Mouse (Mus musculus) forebrain, embryonic 16.5 days (tissue): Measurements from ENCODE around the gene Pigs. TPM values are rescaled to one million over a fixed set of nuclear protein-coding genes. Genes with fewer than 3 reads are reported as not detected.

Source experiments
- ATAC-seq: fragments of 200-750 bp; cut with Nextera tagmentation; 2 replicates; pipeline ENCODE4 v1.8.0; 2017; ENCODE audit warnings: mild to moderate bottlenecking, moderate library complexity
- H3K27ac ChIP-seq: fragments of 300-500 bp; sonication (generic); 2 replicates; pipeline ENCODE4 v1.5.1; 2014; ENCODE audit warnings: low read length, control low read depth
- H3K27me3 ChIP-seq: fragments of 300-500 bp; sonication (generic); replicated peaks from 2 replicates; pipeline ENCODE4 v1.6.1; 2014; ENCODE audit warnings: low read length; ENCODE audit not compliant: control insufficient read depth, insufficient read depth
- H3K36me3 ChIP-seq: fragments of 300-500 bp; sonication (generic); 2 replicates; pipeline ENCODE4 v1.6.1; 2014; ENCODE audit not compliant: control insufficient read depth, insufficient read depth
- H3K4me1 ChIP-seq: fragments of 300-500 bp; sonication (generic); replicated peaks from 2 replicates; pipeline ENCODE4 v1.6.1; 2014; ENCODE audit warnings: low read length; ENCODE audit not compliant: control insufficient read depth, insufficient read depth
- H3K4me2 ChIP-seq: fragments of 300-500 bp; sonication (generic); 2 replicates; pipeline ENCODE4 v1.6.1; 2014; ENCODE audit warnings: mild to moderate bottlenecking, low read length, control low read depth
- H3K4me3 ChIP-seq: fragments of 300-500 bp; sonication (generic); replicated peaks from 2 replicates; pipeline ENCODE4 v1.5.1; 2014; ENCODE audit warnings: mild to moderate bottlenecking, low read length, control low read depth
- H3K9ac ChIP-seq: fragments of 300-500 bp; sonication (generic); replicated peaks from 2 replicates; pipeline ENCODE4 v1.6.1; 2014; ENCODE audit warnings: low read depth, low read length, control low read depth
- H3K9me3 ChIP-seq: fragments of 300-500 bp; sonication (generic); 2 replicates; pipeline ENCODE4 v1.6.1; 2016; ENCODE audit warnings: low read length; ENCODE audit not compliant: control insufficient read depth
- whole genome bisulfite sequencing: fragments of 180-500 bp; shearing (Covaris S2); extraction: QIAGEN DNeasy Blood & Tissue Kit; methylation state at CpG from one replicate; pipeline ENCODE4 v1.1.7; 2014; 5-methylcytosine and 5-hydroxymethylcytosine counted together
- polyA plus RNA-seq: library from polyadenylated mRNA; unstranded; fragments of >200 nt; fragmentation: Nextera tagmentation; extraction: Ambion mirVana; gene quantifications from 2 replicates; pipeline ENCODE4 v1.2.1, GENCODE M21; 2015

Gene Pigs
- polyA plus RNA-seq, 1 experiment from 2014 or later, result 61.4 TPM

GRCm38 (mm10) chr11:78310861-78311511 lies 17.2 kb upstream of the Pigs start:
- Histone ChIP-seq H3K4me3 (no peak overlapping the region), H3K36me3 (0 out of 2 replicates have a peak, but pooled peaks cover 3% of the 10 kb centered on the region), H3K9ac (no peak overlapping the region), H3K27me3 (no peaks in the 10 kb centered on the region), H3K9me3 (no peaks in the 10 kb centered on the region), H3K27ac (no peak overlapping the region), H3K4me1 (0 out of 2 replicates have a peak, but pooled peaks cover 3% of the 10 kb centered on the region), H3K4me2 (no peak overlapping the region)
- WGBS, result 90% methylated on average over 8 of the region's 8 CpGs
- ATAC-seq, result no peak

- Histone ChIP-seq H3K27me3 (no peaks in the 10 kb centered on the region), H3K36me3 (0 out of 2 replicates have a peak, but pooled peaks cover 6% of the 10 kb centered on the region)
Observed at GRCm38 (mm10) chr11:78313662-78314061, 14.6 kb upstream of the Pigs start.

GRCm38 (mm10) chr11:78318411-78318810 lies 9.8 kb upstream of the Pigs start:
- WGBS, result 36% methylated on average over 2 of the region's 2 CpGs
- no peaks in the 10 kb centered on the region for H3K9me3 ChIP-seq
- H3K36me3 ChIP-seq, result 0 out of 2 replicates have a peak, but pooled peaks cover 6% of the 10 kb centered on the region
- H3K4me2 ChIP-seq, result no peak overlapping the region
- no peak overlapping the region for H3K4me3 ChIP-seq
- ATAC-seq, result no peak
- H3K4me1 ChIP-seq, result peaks cover 14% of the 10 kb centered on the region
- no peaks in the 10 kb centered on the region for H3K27me3 ChIP-seq
- no peak overlapping the region for H3K9ac ChIP-seq
- H3K27ac ChIP-seq, result no peak overlapping the region

More at GRCm38 (mm10) chr11:78313662-78314061, 14.6 kb upstream of the Pigs start:
- Histone ChIP-seq H3K4me2 (no peak overlapping the region), H3K4me1 (no peaks in the 10 kb centered on the region), H3K9ac (no peak overlapping the region), H3K27ac (no peak overlapping the region), H3K9me3 (no peaks in the 10 kb centered on the region), H3K4me3 (no peak overlapping the region)
- 94% methylated on average over 2 of the region's 2 CpGs for WGBS
- ATAC-seq, result no peak

- WGBS, result 13% methylated on average over 2 of the region's 2 CpGs
- no peak overlapping the region for H3K9ac ChIP-seq
- ATAC-seq, result peak; percentile 81
Observed at GRCm38 (mm10) chr11:78322076-78322831, 6.0 kb upstream of the Pigs start.

GRCm38 (mm10) chr11:78322860-78323259 lies 5.4 kb upstream of the Pigs start, which contains the start of gene Aldoc:
Gene Aldoc (plus strand): TSS chr11:78322968.
- H3K4me3 ChIP-seq, result peak within 1 kb of the TSS; percentile 6
- 2% methylated on average over 15 of the region's 15 CpGs for WGBS
- no peaks in the 10 kb centered on the region for H3K36me3 ChIP-seq
- no peaks in the 10 kb centered on the region for H3K9me3 ChIP-seq
- H3K4me1 ChIP-seq, result peaks cover 20% of the 10 kb centered on the region
- H3K27me3 ChIP-seq, result no peaks in the 10 kb centered on the region
- H3K27ac ChIP-seq, result peak within 1 kb of the TSS; percentile 68
- peak within 1 kb of the TSS; percentile 46 for H3K4me2 ChIP-seq
- 0 out of 2 replicates have a peak within 1 kb of the TSS, but pooled peaks have one; percentile 7 for H3K9ac ChIP-seq
- peak; percentile 87 for ATAC-seq

More at GRCm38 (mm10) chr11:78322076-78322831, 6.0 kb upstream of the Pigs start:
- Histone ChIP-seq H3K27ac (peak overlapping the region; percentile 68), H3K36me3 (no peaks in the 10 kb centered on the region), H3K4me1 (peaks cover 20% of the 10 kb centered on the region), H3K4me3 (peak overlapping the region; percentile 6), H3K4me2 (peak overlapping the region; percentile 46), H3K27me3 (no peaks in the 10 kb centered on the region), H3K9me3 (no peaks in the 10 kb centered on the region)

GRCm38 (mm10) chr11:78324000-78324785 lies 4.0 kb upstream of the Pigs start:
- Histone ChIP-seq H3K9ac (no peak overlapping the region), H3K4me1 (peaks cover 26% of the 10 kb centered on the region), H3K36me3 (no peaks in the 10 kb centered on the region), H3K4me3 (peak overlapping the region; percentile 17), H3K9me3 (no peaks in the 10 kb centered on the region), H3K27me3 (no peaks in the 10 kb centered on the region), H3K27ac (no peak overlapping the region; the same call in 1 of the 2 replicates), H3K4me2 (peak overlapping the region; percentile 46)
- WGBS, result 55% methylated on average over 15 of the region's 15 CpGs
- ATAC-seq, result no peak

- Histone ChIP-seq H3K27ac (no peak overlapping the region), H3K27me3 (no peaks in the 10 kb centered on the region), H3K9ac (no peak overlapping the region), H3K4me3 (0 out of 2 replicates have a peak overlapping the region, but pooled peaks have one; percentile 17), H3K4me1 (peaks cover 31% of the 10 kb centered on the region), H3K36me3 (no peaks in the 10 kb centered on the region), H3K9me3 (no peaks in the 10 kb centered on the region), H3K4me2 (peak overlapping the region; percentile 46)
- ATAC-seq, result no peak
- WGBS, result 84% methylated on average over 12 of the region's 12 CpGs
Observed at GRCm38 (mm10) chr11:78324965-78325364, 3.2 kb upstream of the Pigs start.

GRCm38 (mm10) chr11:78327215-78327614 lies 1.0 kb upstream of the Pigs start:
- H3K36me3 ChIP-seq, result no peaks in the 10 kb centered on the region
- no peak overlapping the region for H3K4me3 ChIP-seq
- no peak for ATAC-seq
- H3K4me2 ChIP-seq, result no peak overlapping the region
- H3K27me3 ChIP-seq, result no peaks in the 10 kb centered on the region
- H3K9me3 ChIP-seq, result no peaks in the 10 kb centered on the region
- H3K27ac ChIP-seq, result no peak overlapping the region
- peaks cover 27% of the 10 kb centered on the region for H3K4me1 ChIP-seq
- H3K9ac ChIP-seq, result no peak overlapping the region
- 90% methylated on average over 4 of the region's 4 CpGs for WGBS
